Mouse (Mus musculus) heart, adult 2 months (tissue): ENCODE measurements around the gene Hmga2.

ENCODE experiments used
- CTCF ChIP-seq: fragments of 200-600 bp; IDR thresholded peaks from 2 replicates; pipeline ENCODE4 v1.8.1; 2022; ENCODE audit warnings: antibody characterized with exemption, mild to moderate bottlenecking, moderate library complexity
- EP300 ChIP-seq: fragments of 200-500 bp; IDR thresholded peaks from 2 replicates; pipeline ENCODE4 v1.6.1; 2011; ENCODE audit warnings: low read depth, low read length, control low read depth; ENCODE audit not compliant: insufficient read depth
- POLR2A ChIP-seq: fragments of 200-500 bp; IDR thresholded peaks from 2 replicates; pipeline ENCODE4 v1.6.1; 2011; ENCODE audit warnings: mild to moderate bottlenecking, low read depth, low read length, control low read depth; ENCODE audit not compliant: insufficient read depth

DNA sequence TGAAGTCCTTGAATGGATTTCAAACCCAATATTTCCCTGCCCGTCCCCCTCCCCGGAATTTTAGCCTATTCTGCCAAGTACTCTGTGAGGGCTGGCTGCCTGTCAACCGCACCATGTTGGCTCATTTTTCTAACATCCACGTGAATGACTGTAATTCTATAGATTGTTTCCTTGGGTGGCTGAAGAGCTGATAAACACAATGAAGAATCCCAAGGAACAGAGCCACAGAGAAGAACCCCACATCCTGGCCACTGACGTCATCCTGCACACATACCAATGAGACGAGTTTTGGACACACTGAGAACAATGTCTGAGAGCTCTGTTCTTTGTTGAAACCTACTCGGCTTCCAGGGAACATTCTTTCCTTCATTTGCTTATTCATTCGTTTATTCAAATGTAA lies 74.5 kb downstream of the Hmga2 start:
- TF ChIP-seq EP300: no peak
- TF ChIP-seq POLR2A: no peak
- TF ChIP-seq CTCF: no peak
